Mouse (Mus musculus) kidney, embryonic 15.5 days (tissue): Measurements from ENCODE around the gene Ankmy1. TPM values are rescaled to one million over a fixed set of nuclear protein-coding genes. Genes with fewer than 3 reads are reported as not detected.

ENCODE experiments used
- ATAC-seq: fragments of 200-750 bp; cut with Nextera tagmentation; replicated peaks from 2 replicates; pipeline ENCODE4 v1.8.0; 2017; ENCODE audit warnings: moderate TSS enrichment; ENCODE audit not compliant: low FRiP score
- H3K27ac ChIP-seq: fragments of 300-500 bp; sonication (generic); 2 replicates; pipeline ENCODE4 v1.5.1; 2015; ENCODE audit warnings: mild to moderate bottlenecking, inconsistent platforms
- H3K27me3 ChIP-seq: fragments of 300-500 bp; sonication (generic); 2 replicates; pipeline ENCODE4 v1.6.1; 2015; ENCODE audit warnings: inconsistent platforms
- H3K36me3 ChIP-seq: fragments of 300-500 bp; sonication (generic); 2 replicates; pipeline ENCODE4 v1.6.1; 2015; ENCODE audit warnings: inconsistent platforms
- H3K4me1 ChIP-seq: fragments of 300-500 bp; sonication (generic); 2 replicates; pipeline ENCODE4 v1.6.1; 2015; ENCODE audit warnings: inconsistent platforms
- H3K4me2 ChIP-seq: fragments of 300-500 bp; sonication (generic); 2 replicates; pipeline ENCODE4 v1.6.1; 2015; ENCODE audit warnings: moderate library complexity, mild to moderate bottlenecking, inconsistent platforms
- H3K4me3 ChIP-seq: fragments of 300-500 bp; sonication (generic); replicated peaks from 2 replicates; pipeline ENCODE4 v1.5.1; 2015; ENCODE audit warnings: mild to moderate bottlenecking, inconsistent platforms
- H3K9ac ChIP-seq: fragments of 300-500 bp; sonication (generic); 2 replicates; pipeline ENCODE4 v1.6.1; 2015; ENCODE audit warnings: mild to moderate bottlenecking, inconsistent platforms
- H3K9me3 ChIP-seq: fragments of 300-500 bp; sonication (generic); replicated peaks from 2 replicates; pipeline ENCODE4 v1.6.1; 2016; ENCODE audit warnings: inconsistent platforms
- WGBS: fragments of 180-500 bp; shearing (Covaris S2); methylation state at CpG from one replicate; pipeline ENCODE4 v1.1.7; 2015; ENCODE audit warnings: mixed read lengths; 5-methylcytosine and 5-hydroxymethylcytosine counted together
- polyA plus RNA-seq: library from polyadenylated mRNA; unstranded; fragments of >200 nt; fragmentation: Nextera tagmentation; extraction: Ambion mirVana; gene quantifications from 2 replicates; pipeline ENCODE4 v1.2.1, GENCODE M21; 2015

Gene Ankmy1
- polyA plus RNA-seq, 1 experiment from 2014 or later, result 0.43 TPM

DNA sequence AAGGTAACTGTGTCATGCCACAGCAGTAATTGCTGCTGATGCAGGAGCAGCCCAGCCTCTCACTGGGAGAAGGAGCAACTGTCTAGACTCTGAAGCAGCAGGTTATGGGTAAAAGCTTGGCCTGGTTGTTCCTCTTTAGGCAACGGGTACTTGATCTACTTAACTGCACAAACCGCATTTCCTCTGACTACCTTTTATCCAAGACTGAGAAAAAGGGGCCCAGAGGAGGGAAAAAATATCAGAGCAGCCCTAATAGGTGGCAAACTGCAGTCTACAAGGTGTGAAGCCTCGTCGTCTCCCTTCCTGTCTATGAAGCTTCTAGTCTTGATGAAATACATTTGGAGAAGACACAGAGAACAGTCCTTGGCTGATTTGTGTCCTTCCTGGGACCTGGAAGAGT is 30.9 kb upstream of the Ankmy1 start:
- Histone ChIP-seq H3K4me1 (peaks cover 25% of the 10 kb centered on the region), H3K27me3 (0 out of 2 replicates have a peak, but pooled peaks cover 6% of the 10 kb centered on the region), H3K4me3 (peak overlapping the region; percentile 84), H3K27ac (peak overlapping the region; percentile 98), H3K4me2 (peak overlapping the region; percentile 74), H3K9ac (peak overlapping the region; percentile 79; the same call in 1 of the 2 replicates), H3K36me3 (peaks cover 9% of the 10 kb centered on the region), H3K9me3 (peaks cover 5% of the 10 kb centered on the region; the same call in 1 of the 2 replicates)
- ATAC-seq, result no peak
- WGBS, result 83% methylated on average over 4 of the region's 4 CpGs

DNA sequence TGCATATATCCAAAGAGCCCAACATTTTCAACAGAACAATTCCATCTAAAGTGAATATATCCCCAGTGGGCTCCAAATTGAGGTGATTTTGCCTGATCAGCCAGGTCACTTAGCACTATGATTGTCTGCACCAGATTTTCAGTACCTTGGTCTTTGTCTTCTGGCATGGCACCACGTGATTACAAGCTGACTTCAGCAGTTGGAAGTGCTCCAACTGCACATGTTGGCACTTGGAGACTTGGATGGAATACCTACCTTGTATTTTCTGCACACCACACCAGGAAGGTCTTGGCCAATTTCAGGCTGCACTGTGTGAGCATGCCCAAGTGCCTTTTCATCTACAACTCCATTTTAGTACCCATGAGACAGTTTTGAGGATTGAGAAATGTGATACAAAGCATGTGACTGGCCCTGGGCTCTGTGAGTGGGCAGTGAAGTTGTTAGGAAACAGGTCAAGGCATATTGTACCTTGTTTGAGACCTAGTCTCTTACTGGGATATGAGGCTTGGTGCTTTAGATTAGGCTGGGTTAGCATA is 27.5 kb upstream of the Ankmy1 start:
- H3K4me3 ChIP-seq, result no peak overlapping the region
- H3K4me1 ChIP-seq, result peaks cover 7% of the 10 kb centered on the region
- H3K27me3 ChIP-seq, result 0 out of 2 replicates have a peak, but pooled peaks cover 16% of the 10 kb centered on the region
- peaks cover 5% of the 10 kb centered on the region; the same call in 1 of the 2 replicates for H3K9me3 ChIP-seq
- no peak for ATAC-seq
- 41% methylated on average over 1 of the region's 1 CpGs for WGBS
- H3K4me2 ChIP-seq, result no peak overlapping the region
- H3K9ac ChIP-seq, result no peak overlapping the region
- no peak overlapping the region for H3K27ac ChIP-seq
- H3K36me3 ChIP-seq, result no peaks in the 10 kb centered on the region

DNA sequence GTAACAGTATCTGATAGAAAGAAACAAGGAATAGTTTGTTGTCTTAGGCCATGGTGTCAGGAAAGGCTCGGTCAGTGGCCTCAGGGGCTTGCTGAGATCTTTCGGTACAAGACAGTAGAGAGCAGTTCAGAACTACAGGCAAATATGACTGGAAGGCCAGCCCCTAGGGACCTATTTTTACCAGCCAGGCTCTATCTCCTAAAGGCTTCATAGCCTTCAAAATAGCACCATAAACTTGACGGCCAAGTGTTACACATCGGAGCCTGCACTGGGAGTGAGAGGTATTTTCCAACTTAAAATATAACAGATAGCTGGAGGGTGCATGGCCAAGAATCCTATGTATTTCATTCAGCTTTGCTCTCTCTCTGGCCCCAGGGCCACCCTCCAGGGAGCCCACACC is 18.8 kb upstream of the Ankmy1 start:
- H3K27me3 ChIP-seq, result 0 out of 2 replicates have a peak, but pooled peaks cover 3% of the 10 kb centered on the region
- 84% methylated on average over 4 of the region's 4 CpGs for WGBS

DNA sequence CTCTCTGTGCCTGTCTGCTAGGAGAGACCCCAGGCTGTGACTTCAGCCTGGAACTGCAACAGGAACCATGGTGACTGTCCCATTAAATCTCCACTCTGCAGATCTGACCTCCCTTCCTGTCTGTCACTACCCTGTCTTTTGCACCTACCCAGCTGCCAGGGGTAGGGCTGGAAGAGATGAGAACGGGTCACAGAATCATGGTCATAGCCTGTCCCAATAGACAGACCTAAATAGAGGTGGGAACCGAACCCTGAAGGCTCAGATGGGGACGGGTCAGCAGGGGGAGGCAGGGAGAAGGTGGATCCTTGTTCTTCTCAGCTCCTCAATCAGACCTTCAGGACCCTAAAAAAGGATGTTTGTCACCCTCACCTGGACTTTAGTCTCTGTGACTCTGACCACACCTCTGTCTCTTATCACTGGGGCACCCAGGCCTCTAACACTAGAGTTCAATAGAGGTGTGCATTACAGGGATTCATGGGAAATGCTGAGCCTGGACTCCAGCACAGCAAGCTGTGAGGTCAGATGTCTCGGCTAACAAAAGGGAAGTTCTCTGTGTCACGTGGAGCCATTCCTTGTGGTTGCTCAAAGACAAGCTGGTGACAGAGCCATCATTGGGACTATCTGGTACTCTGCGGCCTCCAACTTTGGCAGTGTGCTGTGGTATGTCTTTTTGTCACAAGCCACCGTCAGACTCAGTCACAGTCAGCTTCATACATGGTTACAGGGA is 17.9 kb upstream of the Ankmy1 start:
- 89% methylated on average over 7 of the region's 7 CpGs for WGBS
- Histone ChIP-seq H3K9me3 (no peaks in the 10 kb centered on the region), H3K4me2 (no peak overlapping the region), H3K27me3 (no peaks in the 10 kb centered on the region), H3K27ac (no peak overlapping the region), H3K4me1 (no peaks in the 10 kb centered on the region), H3K4me3 (no peak overlapping the region), H3K9ac (no peak overlapping the region), H3K36me3 (peaks cover 57% of the 10 kb centered on the region)
- ATAC-seq, result no peak

More for the DNA sequence above, 18.8 kb upstream of the Ankmy1 start:
- H3K9me3 ChIP-seq, result no peaks in the 10 kb centered on the region
- H3K4me3 ChIP-seq, result no peak overlapping the region
- ATAC-seq, result no peak
- H3K4me1 ChIP-seq, result no peaks in the 10 kb centered on the region
- H3K9ac ChIP-seq, result no peak overlapping the region
- no peak overlapping the region for H3K27ac ChIP-seq
- H3K36me3 ChIP-seq, result peaks cover 48% of the 10 kb centered on the region
- H3K4me2 ChIP-seq, result no peak overlapping the region

DNA sequence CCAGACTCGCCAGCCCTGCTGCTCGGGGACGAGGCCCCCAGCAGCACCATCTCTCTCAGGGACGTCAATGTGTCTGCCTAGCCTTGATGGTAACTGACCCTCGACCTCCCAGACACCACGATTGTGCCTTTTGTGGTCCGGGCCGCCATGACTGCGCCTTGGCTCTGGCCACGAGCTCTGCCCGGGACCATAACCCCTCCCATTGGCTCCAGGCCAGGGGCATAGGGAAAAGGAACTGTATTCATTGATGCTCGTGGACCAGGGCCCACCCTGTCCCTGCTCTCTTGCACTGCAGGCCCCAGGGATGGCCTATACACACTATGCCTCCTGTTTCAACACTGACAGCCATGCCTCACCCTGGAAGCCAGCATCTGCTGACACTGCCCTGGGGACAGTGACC is 17.1 kb upstream of the Ankmy1 start:
- Histone ChIP-seq H3K4me2 (no peak overlapping the region), H3K36me3 (peaks cover 66% of the 10 kb centered on the region), H3K9me3 (no peaks in the 10 kb centered on the region), H3K4me3 (no peak overlapping the region), H3K27me3 (no peaks in the 10 kb centered on the region), H3K9ac (no peak overlapping the region), H3K27ac (no peak overlapping the region), H3K4me1 (no peaks in the 10 kb centered on the region)
- ATAC-seq, result 0 out of 2 replicates have a peak, but pooled peaks have one; percentile 2
- 86% methylated on average over 12 of the region's 12 CpGs for WGBS

DNA sequence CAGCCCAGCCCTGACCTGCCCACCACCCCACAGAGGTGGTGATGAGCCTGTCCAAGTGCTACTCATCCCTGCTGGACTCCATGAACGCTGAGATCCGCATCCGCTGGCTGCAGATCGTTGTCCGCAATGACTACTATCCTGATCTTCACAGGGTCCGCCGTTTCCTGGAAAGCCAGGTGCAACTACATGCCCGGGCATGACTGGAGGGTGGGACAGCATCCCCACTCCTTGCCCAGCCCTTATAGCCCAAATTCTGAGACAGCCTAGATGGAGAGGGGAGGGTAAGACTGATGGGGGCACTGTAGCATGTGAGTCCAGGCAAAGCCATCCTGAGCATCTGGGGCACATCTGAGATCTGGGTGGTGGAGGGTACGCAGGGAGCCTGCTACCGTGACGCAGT is 16.4 kb upstream of the Ankmy1 start:
- no peak overlapping the region for H3K4me2 ChIP-seq
- no peak for ATAC-seq
- no peak overlapping the region for H3K27ac ChIP-seq
- WGBS, result 94% methylated on average over 11 of the region's 11 CpGs
- no peaks in the 10 kb centered on the region for H3K27me3 ChIP-seq
- H3K4me1 ChIP-seq, result no peaks in the 10 kb centered on the region
- H3K4me3 ChIP-seq, result no peak overlapping the region
- H3K36me3 ChIP-seq, result peaks cover 72% of the 10 kb centered on the region
- no peaks in the 10 kb centered on the region for H3K9me3 ChIP-seq
- H3K9ac ChIP-seq, result no peak overlapping the region

DNA sequence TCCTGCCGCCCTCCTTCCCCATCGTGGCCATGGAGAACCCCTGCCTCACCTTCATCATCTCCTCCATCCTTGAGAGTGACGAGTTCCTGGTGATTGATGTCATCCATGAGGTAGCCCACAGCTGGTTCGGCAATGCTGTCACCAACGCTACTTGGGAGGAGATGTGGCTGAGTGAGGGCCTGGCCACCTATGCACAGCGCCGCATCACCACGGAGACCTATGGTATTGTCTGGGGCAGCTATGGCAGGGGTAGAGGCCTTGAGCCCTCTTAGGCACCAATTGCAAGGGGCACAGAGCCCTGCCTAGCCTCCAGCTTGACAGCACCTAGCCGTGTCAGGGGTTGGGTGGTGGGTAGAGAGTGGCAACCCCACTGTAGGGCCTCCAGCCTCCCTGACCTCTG is 14.0 kb upstream of the Ankmy1 start:
- Histone ChIP-seq H3K9me3 (no peaks in the 10 kb centered on the region), H3K4me3 (no peak overlapping the region), H3K27ac (no peak overlapping the region), H3K4me1 (peaks cover 15% of the 10 kb centered on the region), H3K36me3 (peaks cover 77% of the 10 kb centered on the region), H3K27me3 (no peaks in the 10 kb centered on the region), H3K9ac (no peak overlapping the region), H3K4me2 (no peak overlapping the region)
- WGBS, result 90% methylated on average over 9 of the region's 9 CpGs
- no peak for ATAC-seq

DNA sequence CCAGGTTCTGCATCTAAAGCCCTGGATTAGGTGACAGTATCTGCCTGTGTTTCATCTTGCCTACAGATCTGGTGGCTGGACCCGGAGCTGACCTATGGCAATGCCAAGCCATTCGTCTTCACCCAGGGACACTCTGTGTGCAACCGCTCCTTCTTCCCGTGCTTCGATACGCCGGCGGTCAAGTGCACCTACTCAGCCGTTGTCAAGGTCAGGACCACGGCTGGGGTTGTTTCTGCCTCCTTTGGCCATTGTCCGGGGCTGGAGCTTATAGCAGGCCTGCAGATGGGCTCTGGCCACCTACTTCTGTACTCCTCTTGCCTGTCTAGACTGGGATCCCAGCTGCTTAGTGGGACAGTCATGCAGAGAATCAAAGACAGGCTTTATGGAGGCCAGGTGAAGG is 12.3 kb upstream of the Ankmy1 start:
- no peak overlapping the region for H3K4me2 ChIP-seq
- H3K4me3 ChIP-seq, result no peak overlapping the region
- H3K9ac ChIP-seq, result no peak overlapping the region
- no peak for ATAC-seq
- H3K27ac ChIP-seq, result no peak overlapping the region
- no peaks in the 10 kb centered on the region for H3K27me3 ChIP-seq
- no peaks in the 10 kb centered on the region for H3K9me3 ChIP-seq
- peaks cover 25% of the 10 kb centered on the region for H3K4me1 ChIP-seq
- peaks cover 63% of the 10 kb centered on the region for H3K36me3 ChIP-seq
- 88% methylated on average over 11 of the region's 11 CpGs for WGBS

DNA sequence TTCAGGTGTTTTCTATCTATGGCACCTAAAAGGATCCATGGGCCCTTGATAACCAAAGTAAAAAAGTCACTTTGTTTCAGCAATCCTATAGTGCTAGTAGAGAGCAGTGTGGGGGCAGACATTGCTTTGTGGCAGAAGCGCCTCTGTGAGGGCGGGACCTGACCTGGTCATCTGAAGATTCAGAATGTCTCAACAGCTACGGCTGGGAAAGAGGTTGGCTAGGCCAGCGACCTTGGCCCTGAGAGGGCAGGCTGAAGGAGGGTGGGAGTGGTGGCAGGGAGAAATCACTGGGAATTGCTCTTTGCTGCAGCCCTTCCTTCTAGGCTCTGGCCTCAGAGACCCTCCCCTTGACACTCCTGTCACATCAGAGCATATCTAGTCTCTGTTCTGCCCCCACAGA is 11.5 kb upstream of the Ankmy1 start:
- H3K4me3 ChIP-seq, result no peak overlapping the region
- peaks cover 31% of the 10 kb centered on the region for H3K4me1 ChIP-seq
- ATAC-seq, result no peak
- H3K4me2 ChIP-seq, result no peak overlapping the region
- no peaks in the 10 kb centered on the region for H3K27me3 ChIP-seq
- H3K27ac ChIP-seq, result no peak overlapping the region
- no peak overlapping the region for H3K9ac ChIP-seq
- 66% methylated on average over 4 of the region's 4 CpGs for WGBS
- no peaks in the 10 kb centered on the region for H3K9me3 ChIP-seq
- peaks cover 56% of the 10 kb centered on the region for H3K36me3 ChIP-seq

DNA sequence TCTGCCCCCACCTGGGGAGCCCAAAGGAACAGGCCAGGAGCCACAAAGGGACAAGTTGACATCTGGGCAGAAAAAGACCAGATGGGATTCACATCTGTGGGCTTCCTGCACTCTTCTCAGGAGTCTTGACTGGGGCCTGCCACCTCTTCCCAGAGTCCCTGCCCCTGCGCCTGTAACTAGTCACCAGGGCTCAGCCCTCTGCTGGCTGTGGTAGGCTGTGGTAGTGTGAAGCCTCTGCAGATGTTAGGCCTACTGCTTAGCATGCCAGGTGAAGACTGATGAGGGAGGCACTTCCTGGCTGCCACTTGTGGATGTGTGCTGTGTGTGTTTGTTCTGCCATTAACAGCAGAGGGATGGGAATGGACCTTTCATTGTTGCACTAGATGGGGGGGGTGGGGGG is 9.6 kb upstream of the Ankmy1 start:
- WGBS, result 30% methylated on average over 1 of the region's 1 CpGs
- H3K4me3 ChIP-seq, result peak overlapping the region; percentile 83
- no peak for ATAC-seq
- peaks cover 39% of the 10 kb centered on the region for H3K4me1 ChIP-seq
- no peaks in the 10 kb centered on the region for H3K27me3 ChIP-seq
- H3K9me3 ChIP-seq, result no peaks in the 10 kb centered on the region
- 0 out of 2 replicates have a peak overlapping the region, but pooled peaks have one; percentile 90 for H3K27ac ChIP-seq
- H3K4me2 ChIP-seq, result peak overlapping the region; percentile 91
- H3K9ac ChIP-seq, result peak overlapping the region; percentile 88; the same call in 1 of the 2 replicates
- peaks cover 36% of the 10 kb centered on the region for H3K36me3 ChIP-seq

DNA sequence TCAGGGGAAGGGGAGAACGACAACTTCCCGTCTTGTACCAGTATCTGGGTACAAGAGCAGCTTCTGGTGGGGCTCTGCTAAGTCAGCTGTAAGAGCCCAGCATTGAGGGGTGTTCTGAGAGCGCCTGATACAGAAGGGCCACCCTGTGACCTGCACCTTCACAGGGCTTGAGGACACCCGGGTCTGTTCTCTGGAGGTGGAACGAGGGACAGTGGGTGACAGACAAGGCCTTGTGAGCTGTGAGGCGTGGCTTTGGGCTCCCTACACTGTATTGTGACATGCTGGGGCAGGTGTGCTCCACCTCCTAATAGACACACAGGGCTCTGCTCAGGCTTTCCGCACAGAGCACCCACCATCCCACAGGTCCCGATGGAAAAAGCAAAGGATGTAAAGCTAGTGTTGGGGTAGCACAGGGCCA is 9.0 kb upstream of the Ankmy1 start:
- Histone ChIP-seq H3K9me3 (no peaks in the 10 kb centered on the region), H3K27ac (peak overlapping the region; percentile 90), H3K4me1 (peaks cover 39% of the 10 kb centered on the region), H3K9ac (peak overlapping the region; percentile 88), H3K4me3 (peak overlapping the region; percentile 83), H3K36me3 (peaks cover 31% of the 10 kb centered on the region), H3K4me2 (peak overlapping the region; percentile 91), H3K27me3 (no peaks in the 10 kb centered on the region)
- ATAC-seq, result no peak
- 39% methylated on average over 8 of the region's 8 CpGs for WGBS

DNA sequence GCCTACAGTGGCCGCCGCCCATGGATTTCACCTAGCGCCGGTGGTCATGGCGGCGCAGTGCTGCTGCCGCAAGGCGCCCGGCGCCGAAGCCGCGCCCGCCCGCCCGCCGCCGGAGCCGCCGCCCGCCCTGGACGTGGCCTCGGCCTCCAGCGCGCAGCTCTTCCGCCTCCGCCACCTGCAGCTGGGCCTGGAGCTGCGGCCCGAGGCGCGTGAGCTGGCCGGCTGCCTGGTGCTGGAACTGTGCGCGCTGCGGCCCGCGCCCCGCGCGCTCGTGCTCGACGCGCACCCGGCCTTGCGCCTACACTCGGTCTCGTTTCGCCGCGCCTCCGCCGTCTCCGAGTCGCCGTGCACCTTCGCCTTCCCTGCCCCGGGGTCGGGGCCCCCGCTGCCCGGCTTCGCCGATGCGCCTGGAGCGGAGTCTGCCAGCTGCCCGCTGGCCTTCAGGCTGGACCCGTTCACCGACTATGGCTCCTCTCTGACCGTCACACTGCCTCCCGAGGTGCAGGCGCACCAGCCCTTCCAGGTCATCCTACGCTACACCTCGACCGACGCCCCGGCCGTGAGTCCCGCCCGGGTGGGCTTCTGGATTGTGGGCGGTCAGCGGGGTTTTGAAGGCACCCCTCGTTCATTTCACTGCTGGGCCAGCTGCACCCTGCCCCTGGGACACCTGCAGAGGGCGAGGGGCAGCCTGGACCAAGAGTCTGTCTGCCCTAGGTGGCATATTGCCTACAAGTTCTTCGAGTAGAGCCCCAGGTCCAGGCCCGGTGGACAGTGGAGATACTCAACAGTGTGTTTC is 8.4 kb upstream of the Ankmy1 start:
- ATAC-seq, result peak; percentile 34
- Histone ChIP-seq H3K27me3 (no peaks in the 10 kb centered on the region), H3K4me1 (peaks cover 43% of the 10 kb centered on the region), H3K9ac (peak overlapping the region; percentile 88), H3K9me3 (no peaks in the 10 kb centered on the region), H3K27ac (peak overlapping the region; percentile 90), H3K4me2 (peak overlapping the region; percentile 91), H3K4me3 (peak overlapping the region; percentile 83), H3K36me3 (peaks cover 25% of the 10 kb centered on the region)
- 1% methylated on average over 75 of the region's 85 CpGs for WGBS
